Mouse (Mus musculus) heart, postnatal 0 days (tissue): ENCODE data around the gene Txlnb. TPM values are rescaled to one million over a fixed set of nuclear protein-coding genes. Genes with fewer than 3 reads are reported as not detected.
"Not testable (repeated sequence)": the region's sequence is repeated elsewhere in the genome, so short reads cannot be mapped to it uniquely, and the experiment has no call there.

Experiments
- ATAC-seq: fragments of 200-750 bp; cut with Nextera tagmentation; 2 replicates; pipeline ENCODE4 v1.8.0; 2017; ENCODE audit warnings: low read depth, moderate number of reproducible peaks, moderate library complexity; ENCODE audit not compliant: insufficient read depth
- DNase-seq: peaks from one replicate; pipeline ENCODE4 v3.0.0-alpha.2; 2016; ENCODE audit warnings: low spot score
- H3K27ac ChIP-seq: fragments of 300-500 bp; sonication (generic); 2 replicates; pipeline ENCODE4 v1.5.1; 2014; ENCODE audit warnings: low read depth, mild to moderate bottlenecking
- H3K27me3 ChIP-seq: fragments of 300-500 bp; sonication (generic); 2 replicates; pipeline ENCODE4 v1.6.1; 2014; ENCODE audit warnings: low read length, mixed read lengths; ENCODE audit not compliant: control insufficient read depth, insufficient read depth
- H3K36me3 ChIP-seq: fragments of 300-500 bp; sonication (generic); replicated peaks from 2 replicates; pipeline ENCODE4 v1.6.1; 2014; ENCODE audit warnings: low read length, mixed read lengths; ENCODE audit not compliant: control insufficient read depth, insufficient read depth
- H3K4me1 ChIP-seq: fragments of 300-500 bp; sonication (generic); 2 replicates; pipeline ENCODE4 v1.6.1; 2014; ENCODE audit warnings: antibody characterized with exemption; ENCODE audit not compliant: control insufficient read depth, insufficient read depth
- H3K4me2 ChIP-seq: fragments of 300-500 bp; sonication (generic); 2 replicates; pipeline ENCODE4 v1.6.1; 2014; ENCODE audit warnings: low read depth, mild to moderate bottlenecking, low read length, moderate library complexity
- H3K4me3 ChIP-seq: fragments of 300-500 bp; sonication (generic); 2 replicates; pipeline ENCODE4 v1.5.1; 2014; ENCODE audit warnings: low read depth, low read length
- H3K9ac ChIP-seq: fragments of 300-500 bp; sonication (generic); replicated peaks from 2 replicates; pipeline ENCODE4 v1.6.1; 2014; ENCODE audit warnings: low read depth, low read length, mixed read lengths
- H3K9me3 ChIP-seq: fragments of 300-500 bp; sonication (generic); replicated peaks from 2 replicates; pipeline ENCODE4 v1.6.1; 2016; ENCODE audit warnings: low read length; ENCODE audit not compliant: control insufficient read depth
- CTCF ChIP-seq: IDR thresholded peaks from 2 replicates; pipeline ENCODE4 v1.5.1; 2016; ENCODE audit warnings: antibody characterized with exemption, control low read depth, low read depth
- EP300 ChIP-seq: IDR thresholded peaks from 2 replicates; pipeline ENCODE4 v1.6.1; 2016; ENCODE audit warnings: antibody characterized with exemption, low read depth
- WGBS: fragments of 180-500 bp; shearing (Covaris S2); extraction: QIAGEN DNeasy Blood & Tissue Kit; methylation state at CpG from one replicate; pipeline ENCODE4 v1.1.7; 2014; 5-methylcytosine and 5-hydroxymethylcytosine counted together
- polyA plus RNA-seq: library from polyadenylated mRNA; unstranded; fragments of >200 nt; fragmentation: Nextera tagmentation; extraction: Ambion mirVana; gene quantifications from 2 replicates; pipeline ENCODE4 v1.2.1, GENCODE M21; 2015
- total RNA-seq: library from RNA; depleted of rRNA; stranded (reverse); fragments of >200 nt; gene quantifications from 2 replicates; pipeline ENCODE4 v1.2.3, GENCODE M21; 2014; ENCODE audit warnings: low replicate concordance

Txlnb gene
- total and polyA plus RNA-seq, 2 experiments from 2014 or later = 56.3 to 68.3 TPM

DNA sequence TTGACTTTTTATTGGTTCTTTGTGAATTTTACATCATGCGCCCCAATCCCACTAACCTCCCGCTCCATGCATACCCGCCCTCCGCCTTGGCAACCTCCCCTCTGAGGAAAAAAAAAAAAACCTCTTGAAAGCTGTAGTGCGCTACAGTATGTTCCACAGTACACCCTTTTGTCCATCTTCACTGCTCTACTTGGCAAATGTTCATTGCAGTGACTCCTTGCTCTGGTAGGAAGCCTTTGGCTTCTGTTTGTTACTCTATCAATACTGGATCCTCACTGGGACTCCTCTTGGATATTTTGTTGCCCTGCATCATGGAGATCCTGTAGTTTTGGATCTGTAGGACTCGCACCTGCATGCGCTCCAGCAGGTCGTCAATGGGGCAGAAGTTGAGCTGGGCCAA is 33.1 kb upstream of the Txlnb start:
- Histone ChIP-seq H3K4me3 (no peak overlapping the region), H3K4me2 (no peak overlapping the region), H3K4me1 (no peaks in the 10 kb centered on the region; the same call in 1 of the 2 replicates), H3K36me3 (no peaks in the 10 kb centered on the region), H3K9ac (no peak overlapping the region), H3K27ac (no peak overlapping the region), H3K9me3 (no peaks in the 10 kb centered on the region), H3K27me3 (no peaks in the 10 kb centered on the region)
- WGBS = 91% methylated on average over 8 of the region's 8 CpGs
- no peak for ATAC-seq
- no peak for DNase-seq
- TF ChIP-seq CTCF = no peak

GRCm38 (mm10) chr10:17769856-17770255 is 26.2 kb upstream of the Txlnb start:
- Histone ChIP-seq H3K4me2 (no peak overlapping the region), H3K9me3 (no peaks in the 10 kb centered on the region), H3K27ac (no peak overlapping the region), H3K27me3 (no peaks in the 10 kb centered on the region), H3K4me3 (no peak overlapping the region), H3K9ac (no peak overlapping the region), H3K4me1 (peaks cover 7% of the 10 kb centered on the region), H3K36me3 (no peaks in the 10 kb centered on the region)
- no peak for TF ChIP-seq EP300
- TF ChIP-seq CTCF = no peak
- 72% methylated on average over 5 of the region's 5 CpGs for WGBS
- ATAC-seq (no peak), DNase-seq (no peak)

DNA sequence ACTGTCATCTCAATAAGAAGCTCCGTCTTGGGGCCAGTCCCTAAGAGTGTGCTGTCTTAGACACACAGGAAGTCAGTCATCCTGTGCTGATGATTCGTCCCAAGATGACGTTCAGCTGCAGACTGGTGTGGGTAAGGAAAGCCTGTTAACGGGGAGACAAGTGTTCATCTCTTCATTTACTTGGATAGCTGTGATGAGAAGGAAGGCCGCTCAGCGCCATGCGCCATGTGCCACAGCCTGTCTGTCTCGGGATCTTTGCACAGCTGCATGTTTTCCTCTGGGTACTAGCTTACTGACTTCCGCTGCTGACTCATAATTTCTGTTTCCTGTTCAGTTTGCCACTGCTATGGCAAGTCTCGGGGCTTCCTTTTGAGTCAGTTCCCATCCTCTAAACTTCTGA is 23.7 kb upstream of the Txlnb start:
- no peak for DNase-seq
- no peak for ATAC-seq
- no peaks in the 10 kb centered on the region for H3K27me3 ChIP-seq
- no peak for TF ChIP-seq EP300
- TF ChIP-seq CTCF = no peak
- no peak overlapping the region for H3K4me3 ChIP-seq
- WGBS = 56% methylated on average over 10 of the region's 10 CpGs
- peaks cover 7% of the 10 kb centered on the region for H3K4me1 ChIP-seq
- no peak overlapping the region for H3K4me2 ChIP-seq
- H3K27ac ChIP-seq = 0 out of 2 replicates have a peak overlapping the region, but pooled peaks have one; percentile 40
- no peaks in the 10 kb centered on the region for H3K36me3 ChIP-seq
- no peak overlapping the region for H3K9ac ChIP-seq
- H3K9me3 ChIP-seq = no peaks in the 10 kb centered on the region

GRCm38 (mm10) chr10:17774366-17774765 is 21.7 kb upstream of the Txlnb start:
- Histone ChIP-seq H3K27ac (no peak overlapping the region), H3K9ac (no peak overlapping the region), H3K27me3 (no peaks in the 10 kb centered on the region), H3K4me1 (no peaks in the 10 kb centered on the region), H3K36me3 (no peaks in the 10 kb centered on the region), H3K4me3 (no peak overlapping the region), H3K9me3 (no peaks in the 10 kb centered on the region), H3K4me2 (no peak overlapping the region)
- TF ChIP-seq EP300 = no peak
- no peak for TF ChIP-seq CTCF
- WGBS = 78% methylated on average over 3 of the region's 3 CpGs
- DNase-seq (no peak), ATAC-seq (no peak)

GRCm38 (mm10) chr10:17775079-17775478 is 20.9 kb upstream of the Txlnb start:
- H3K9me3 ChIP-seq = no peaks in the 10 kb centered on the region
- no peak for TF ChIP-seq EP300
- TF ChIP-seq CTCF = no peak

DNA sequence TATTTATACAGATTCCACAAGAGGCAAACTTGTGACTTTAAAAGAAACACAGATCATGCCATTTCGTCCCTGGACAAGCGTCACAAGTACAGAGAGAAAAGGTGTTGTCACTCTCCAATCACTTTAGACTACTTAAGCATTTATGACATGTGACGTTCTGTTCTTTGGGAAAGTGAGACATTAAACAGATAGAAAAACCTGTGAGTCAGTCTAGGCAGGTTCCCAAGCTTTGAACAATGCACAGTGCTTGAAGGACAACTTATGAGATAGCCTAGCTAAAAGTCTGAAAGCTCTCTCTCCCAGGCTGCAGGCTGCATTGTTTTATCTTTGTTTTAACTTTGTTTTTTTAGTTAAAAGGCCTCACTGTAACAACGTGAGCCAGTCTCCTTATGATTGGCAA is 19.3 kb upstream of the Txlnb start:
- H3K9ac ChIP-seq, H3K4me3 ChIP-seq, H3K27me3 ChIP-seq, H3K36me3 ChIP-seq, H3K4me2 ChIP-seq, H3K4me1 ChIP-seq, H3K9me3 ChIP-seq: not testable (repeated sequence)
- peak; percentile 63 for DNase-seq
- H3K27ac ChIP-seq = peak overlapping the region; percentile 38; the same call in 1 of the 2 replicates
- ATAC-seq = peak; percentile 68
- 26% methylated on average over 4 of the region's 4 CpGs for WGBS

More at GRCm38 (mm10) chr10:17775079-17775478, 20.9 kb upstream of the Txlnb start:
- Histone ChIP-seq H3K4me3 (no peak overlapping the region), H3K27ac (no peak overlapping the region), H3K4me2 (no peak overlapping the region), H3K9ac (no peak overlapping the region), H3K36me3 (no peaks in the 10 kb centered on the region), H3K4me1 (no peaks in the 10 kb centered on the region), H3K27me3 (no peaks in the 10 kb centered on the region)
- ATAC-seq (no peak), DNase-seq (no peak)
- 61% methylated on average over 4 of the region's 4 CpGs for WGBS
